Mouse (Mus musculus) liver, embryonic 11.5 days (tissue): ENCODE measurements at regions not wholly inside any gene's neighbourhood (a gene's known extent, or its start where the extent isn't known, plus 50 kb on each side); places are given as distances from the start of the nearest gene placed in this dataset.

ENCODE experiments used
- ATAC-seq: fragments of 200-750 bp; cut with Nextera tagmentation; replicated peaks from 2 replicates; pipeline ENCODE4 v1.8.0; 2017; ENCODE audit warnings: moderate number of reproducible peaks, mild to moderate bottlenecking, moderate TSS enrichment, moderate library complexity; ENCODE audit not compliant: low FRiP score
- DNase-seq: peaks from one replicate; pipeline ENCODE4 v3.0.0-alpha.2; 2017; ENCODE audit warnings: low spot score
- H3K27ac ChIP-seq: fragments of 300-500 bp; sonication (generic); 2 replicates; pipeline ENCODE4 v1.5.1; 2014; ENCODE audit warnings: mild to moderate bottlenecking, low read depth, low read length, control low read depth
- H3K27me3 ChIP-seq: fragments of 300-500 bp; sonication (generic); replicated peaks from 2 replicates; pipeline ENCODE4 v1.6.1; 2014; ENCODE audit warnings: low read length, mixed read lengths; ENCODE audit not compliant: control insufficient read depth, insufficient read depth
- H3K36me3 ChIP-seq: fragments of 300-500 bp; sonication (generic); 2 replicates; pipeline ENCODE4 v1.6.1; 2014; ENCODE audit warnings: mild to moderate bottlenecking, low read length, moderate library complexity, mixed read lengths; ENCODE audit not compliant: control insufficient read depth, insufficient read depth
- H3K4me1 ChIP-seq: fragments of 300-500 bp; sonication (generic); replicated peaks from 2 replicates; pipeline ENCODE4 v1.6.1; 2014; ENCODE audit warnings: low read length, mixed read lengths; ENCODE audit not compliant: control insufficient read depth, insufficient read depth
- H3K4me2 ChIP-seq: fragments of 300-500 bp; sonication (generic); 2 replicates; pipeline ENCODE4 v1.6.1; 2014; ENCODE audit warnings: mild to moderate bottlenecking, control low read depth, moderate library complexity
- H3K4me3 ChIP-seq: fragments of 300-500 bp; sonication (generic); 2 replicates; pipeline ENCODE4 v1.5.1; 2014; ENCODE audit warnings: low read depth, low read length, control low read depth
- H3K9ac ChIP-seq: fragments of 300-500 bp; sonication (generic); 2 replicates; pipeline ENCODE4 v1.6.1; 2014; ENCODE audit warnings: low read depth, low read length, control low read depth
- H3K9me3 ChIP-seq: fragments of 300-500 bp; sonication (generic); 2 replicates; pipeline ENCODE4 v1.6.1; 2016; ENCODE audit warnings: low read length, inconsistent platforms, mixed read lengths; ENCODE audit not compliant: control insufficient read depth
- WGBS: fragments of 180-500 bp; shearing (Covaris S2); extraction: QIAGEN DNeasy Blood & Tissue Kit; methylation state at CpG from one replicate; pipeline ENCODE4 v1.1.7; 2014; 5-methylcytosine and 5-hydroxymethylcytosine counted together

DNA sequence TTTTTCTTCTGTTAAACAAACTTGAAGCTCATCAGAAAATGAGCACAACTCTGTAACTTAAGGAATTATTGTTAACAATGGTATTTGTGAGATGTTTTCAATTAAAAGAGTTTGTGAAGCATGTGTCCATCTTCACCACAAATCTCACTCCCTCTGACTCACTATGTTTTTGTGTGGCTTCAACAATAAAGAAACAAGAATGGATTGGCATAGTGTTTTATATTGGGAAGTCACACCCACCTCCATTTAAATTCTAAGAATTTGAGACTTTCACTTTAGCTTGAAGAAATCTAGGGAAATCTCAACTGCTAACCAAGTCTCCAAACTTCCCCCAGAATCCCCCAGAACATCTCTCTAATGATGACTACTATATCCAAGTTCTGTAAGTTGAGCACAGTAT lies 243.6 kb upstream of the Tmem161b start:
- no peak overlapping the region for H3K4me2 ChIP-seq

DNA sequence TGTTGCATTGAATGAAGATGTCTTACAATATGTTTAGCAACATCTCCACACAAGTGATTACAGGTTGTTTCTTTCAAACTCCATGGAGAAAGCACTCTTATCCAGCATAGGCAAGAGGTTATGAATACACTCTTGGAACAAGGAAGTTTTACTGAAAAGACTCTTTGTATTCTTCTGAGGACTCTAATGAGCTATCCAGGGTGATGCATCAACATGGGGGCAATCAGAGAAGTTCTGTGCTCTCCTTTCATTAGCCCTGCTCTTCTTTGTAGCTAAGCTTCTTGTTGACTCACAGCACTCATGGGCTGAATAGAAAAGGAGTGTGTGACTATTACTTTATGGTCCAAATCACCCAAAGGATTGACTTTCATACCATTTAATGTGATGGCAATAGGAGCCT lies 242.6 kb upstream of the Tmem161b start:
- no peaks in the 10 kb centered on the region for H3K27me3 ChIP-seq
- no peaks in the 10 kb centered on the region for H3K36me3 ChIP-seq
- no peak overlapping the region for H3K4me2 ChIP-seq
- H3K9me3 ChIP-seq, result no peaks in the 10 kb centered on the region
- H3K27ac ChIP-seq, result no peak overlapping the region
- DNase-seq, result no peak
- no peak for ATAC-seq
- no peak overlapping the region for H3K9ac ChIP-seq
- no peaks in the 10 kb centered on the region for H3K4me1 ChIP-seq
- H3K4me3 ChIP-seq, result no peak overlapping the region

More for the DNA sequence above, 243.6 kb upstream of the Tmem161b start:
- DNase-seq (no peak), ATAC-seq (no peak)
- no peaks in the 10 kb centered on the region for H3K36me3 ChIP-seq
- no peaks in the 10 kb centered on the region for H3K27me3 ChIP-seq
- H3K4me3 ChIP-seq, result no peak overlapping the region
- H3K4me1 ChIP-seq, result no peaks in the 10 kb centered on the region
- H3K27ac ChIP-seq, result no peak overlapping the region
- no peak overlapping the region for H3K9ac ChIP-seq
- no peaks in the 10 kb centered on the region for H3K9me3 ChIP-seq

DNA sequence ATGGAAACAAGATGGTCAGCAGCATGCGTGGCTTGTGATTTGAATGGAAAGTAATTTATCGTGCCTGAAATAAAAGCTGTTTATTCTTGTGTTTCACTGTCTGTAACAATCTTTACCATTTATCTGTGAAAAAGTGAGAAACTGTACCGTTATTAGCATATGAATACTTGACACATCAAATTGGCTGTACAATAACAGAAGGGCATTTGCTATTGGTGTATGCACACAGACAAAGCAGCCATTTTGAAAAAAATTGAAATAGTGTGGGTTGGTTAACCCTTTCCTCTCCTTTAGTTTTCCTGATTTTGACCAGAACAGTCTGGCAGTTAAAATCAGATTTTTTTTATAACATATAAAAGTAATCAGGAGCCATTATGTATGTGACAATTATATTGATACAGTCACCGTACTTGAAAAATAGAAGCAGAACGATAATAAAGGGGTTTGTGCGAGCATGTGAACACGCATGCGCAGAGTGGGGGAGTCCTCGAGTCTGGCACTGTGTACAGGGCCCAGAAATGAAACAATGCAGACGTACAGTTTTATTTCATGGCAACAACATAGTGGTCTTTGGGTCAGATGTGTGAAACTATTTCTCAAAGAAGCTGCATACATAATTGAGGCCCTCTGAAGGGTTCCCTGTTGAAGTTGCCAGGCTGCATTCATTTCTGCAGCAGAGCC lies 237.3 kb upstream of the Tmem161b start:
- DNase-seq (no peak), ATAC-seq (no peak)
- Histone ChIP-seq H3K9me3 (no peaks in the 10 kb centered on the region), H3K27me3 (no peaks in the 10 kb centered on the region), H3K4me1 (no peaks in the 10 kb centered on the region), H3K27ac (no peak overlapping the region), H3K4me2 (no peak overlapping the region), H3K9ac (no peak overlapping the region), H3K36me3 (no peaks in the 10 kb centered on the region), H3K4me3 (no peak overlapping the region)
- 86% methylated on average over 10 of the region's 10 CpGs for WGBS

DNA sequence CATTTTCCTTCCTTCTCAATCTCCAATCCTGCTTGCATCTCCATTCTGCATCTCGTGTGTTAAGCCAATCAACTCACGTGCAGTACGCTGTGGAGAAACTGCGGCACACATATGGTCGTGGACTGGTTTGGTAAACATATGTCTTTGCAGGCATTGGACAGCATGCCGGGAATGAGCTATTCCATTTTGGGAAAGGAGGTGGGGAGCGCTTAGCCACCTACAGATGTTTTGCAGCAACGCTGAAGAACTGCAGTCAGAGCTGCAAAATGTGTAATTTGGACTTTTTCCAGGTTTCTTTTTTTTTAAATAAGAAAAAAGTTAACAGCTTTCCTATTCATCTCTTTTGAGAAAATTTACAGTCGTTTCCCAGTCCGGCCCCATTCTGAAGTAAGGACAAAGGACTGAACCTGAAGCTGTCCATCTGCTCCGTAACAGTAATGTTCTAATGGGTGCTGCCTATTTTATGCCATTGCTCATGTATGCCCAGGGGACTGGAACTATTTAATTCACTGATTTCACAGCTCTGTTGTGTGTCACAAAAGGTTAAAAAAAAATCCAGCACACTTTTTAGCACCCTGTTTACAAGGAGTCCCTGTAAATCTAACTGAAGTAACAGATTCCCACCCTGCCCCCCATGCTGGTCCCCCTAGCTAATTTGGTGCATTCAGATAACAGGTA lies 234.2 kb upstream of the Tmem161b start:
- Histone ChIP-seq H3K4me2 (no peak overlapping the region), H3K4me1 (no peaks in the 10 kb centered on the region), H3K4me3 (no peak overlapping the region), H3K9me3 (no peaks in the 10 kb centered on the region), H3K9ac (no peak overlapping the region), H3K27me3 (no peaks in the 10 kb centered on the region), H3K36me3 (no peaks in the 10 kb centered on the region), H3K27ac (no peak overlapping the region)
- ATAC-seq (no peak), DNase-seq (no peak)
- WGBS, result 74% methylated on average over 11 of the region's 11 CpGs

DNA sequence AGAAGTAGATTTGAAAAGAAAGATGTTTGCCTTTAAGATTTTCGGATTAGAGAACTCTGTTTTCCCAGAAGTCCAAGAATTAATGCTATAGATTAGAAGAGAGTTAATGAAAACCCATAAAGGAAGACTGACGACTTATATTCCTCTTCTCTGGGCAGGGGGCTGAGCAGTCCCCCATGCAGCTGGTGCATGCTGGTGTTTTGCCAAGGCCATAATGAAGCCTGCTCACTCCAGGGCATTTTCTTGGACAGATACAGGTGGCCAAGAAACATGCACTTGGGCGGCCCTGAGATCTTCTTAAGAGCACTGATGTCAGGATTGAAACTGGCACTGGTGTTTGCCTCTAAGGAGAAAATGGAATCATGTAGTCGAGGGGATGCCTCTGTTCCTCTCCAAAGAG lies 233.6 kb upstream of the Tmem161b start:
- Histone ChIP-seq H3K36me3 (no peaks in the 10 kb centered on the region), H3K27me3 (no peaks in the 10 kb centered on the region), H3K27ac (no peak overlapping the region), H3K4me2 (no peak overlapping the region), H3K9me3 (no peaks in the 10 kb centered on the region), H3K4me3 (no peak overlapping the region), H3K9ac (no peak overlapping the region), H3K4me1 (no peaks in the 10 kb centered on the region)
- 60% methylated on average over 4 of the region's 4 CpGs for WGBS
- ATAC-seq (no peak), DNase-seq (no peak)

DNA sequence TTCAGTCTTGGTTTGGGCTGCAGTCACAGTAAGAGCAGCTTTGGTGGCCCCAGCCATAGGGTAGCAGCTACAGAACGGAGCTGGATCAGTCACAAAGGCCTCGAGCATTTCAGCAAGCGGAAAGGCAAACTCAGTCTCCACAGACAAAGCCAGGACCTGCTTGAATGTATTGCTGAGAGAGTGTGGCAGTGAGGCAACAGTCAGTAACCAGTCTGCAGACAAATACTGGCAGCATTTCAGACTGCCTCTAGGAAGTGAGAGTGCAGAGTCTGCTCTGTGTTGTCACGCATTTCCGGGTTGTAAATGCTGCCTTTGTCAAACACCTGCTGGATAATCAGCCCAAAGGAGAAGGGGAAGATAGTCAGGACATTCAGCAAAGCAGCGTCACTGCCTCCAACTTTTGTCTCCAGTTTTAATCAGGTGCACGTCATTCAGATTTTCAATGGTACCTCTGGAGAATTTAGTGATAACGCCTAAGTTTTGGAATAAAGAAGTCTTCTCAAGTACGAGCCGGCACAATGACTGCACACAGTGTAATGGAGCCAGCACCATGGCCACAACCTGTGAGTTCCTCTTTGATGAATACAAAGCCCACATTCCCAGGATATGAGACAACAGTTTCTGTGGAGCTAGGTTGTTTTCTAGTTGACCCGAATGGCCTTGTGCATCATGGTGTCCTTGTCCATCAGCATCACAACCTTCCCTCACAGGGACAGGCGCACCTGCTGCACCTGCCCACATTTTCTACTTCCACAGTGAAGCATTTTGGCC lies 224.3 kb upstream of the Tmem161b start:
- ATAC-seq (no peak), DNase-seq (no peak)
- Histone ChIP-seq H3K4me1 (no peaks in the 10 kb centered on the region), H3K36me3 (no peaks in the 10 kb centered on the region), H3K9me3 (no peaks in the 10 kb centered on the region), H3K27ac (no peak overlapping the region), H3K4me3 (no peak overlapping the region), H3K27me3 (no peaks in the 10 kb centered on the region), H3K9ac (no peak overlapping the region), H3K4me2 (no peak overlapping the region)
- WGBS, result 67% methylated on average over 12 of the region's 12 CpGs

DNA sequence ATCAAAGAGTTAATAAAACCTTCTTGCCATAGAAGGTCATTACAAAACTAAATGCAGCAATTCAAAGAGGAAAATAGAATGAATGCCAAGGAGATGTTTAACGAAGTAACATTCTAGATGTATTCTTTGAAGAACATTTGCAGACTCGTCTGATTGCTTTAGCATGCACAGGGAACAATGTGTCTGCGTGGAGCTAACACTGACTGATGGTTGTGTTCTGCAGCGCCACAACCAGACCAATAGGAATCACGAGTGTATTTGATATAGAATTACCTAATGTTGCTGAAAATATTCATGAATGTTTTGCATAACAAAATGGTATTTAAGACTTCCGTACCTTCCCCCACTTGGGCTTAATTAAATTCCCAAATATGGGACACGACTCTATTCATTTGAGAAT lies 200.3 kb upstream of the Tmem161b start:
- H3K4me2 ChIP-seq, result no peak overlapping the region
- H3K9me3 ChIP-seq, result no peaks in the 10 kb centered on the region
- no peaks in the 10 kb centered on the region for H3K36me3 ChIP-seq
- 78% methylated on average over 7 of the region's 7 CpGs for WGBS
- no peak overlapping the region for H3K27ac ChIP-seq
- H3K4me1 ChIP-seq, result no peaks in the 10 kb centered on the region
- no peak overlapping the region for H3K4me3 ChIP-seq
- H3K27me3 ChIP-seq, result no peaks in the 10 kb centered on the region
- H3K9ac ChIP-seq, result no peak overlapping the region
- no peak for ATAC-seq
- no peak for DNase-seq

DNA sequence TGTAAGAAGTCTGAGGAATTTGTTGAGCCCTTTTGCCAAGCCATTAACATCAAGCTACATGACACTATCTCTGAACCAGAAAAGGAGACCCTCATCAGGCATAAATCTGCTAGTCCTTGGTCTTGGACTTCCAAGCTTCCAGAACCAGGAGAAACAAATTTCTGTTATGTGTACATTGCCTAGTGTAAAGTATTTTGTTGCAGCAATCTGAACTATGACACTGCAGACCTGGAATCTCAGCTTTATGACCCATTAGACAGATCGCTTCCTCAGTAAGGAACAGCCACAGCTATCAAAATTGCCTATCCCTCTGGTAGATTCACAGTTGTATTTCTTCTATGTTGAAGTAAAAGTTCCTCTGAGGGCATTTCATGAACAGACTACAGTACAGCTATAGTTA lies 199.1 kb upstream of the Tmem161b start:
- DNase-seq, result no peak
- H3K4me1 ChIP-seq, result no peaks in the 10 kb centered on the region
- no peak overlapping the region for H3K9ac ChIP-seq
- no peaks in the 10 kb centered on the region for H3K36me3 ChIP-seq
- H3K27ac ChIP-seq, result no peak overlapping the region
- no peaks in the 10 kb centered on the region for H3K9me3 ChIP-seq
- H3K4me3 ChIP-seq, result no peak overlapping the region
- ATAC-seq, result no peak
- WGBS, result 89% methylated on average over 1 of the region's 1 CpGs
- H3K4me2 ChIP-seq, result no peak overlapping the region
- H3K27me3 ChIP-seq, result no peaks in the 10 kb centered on the region

DNA sequence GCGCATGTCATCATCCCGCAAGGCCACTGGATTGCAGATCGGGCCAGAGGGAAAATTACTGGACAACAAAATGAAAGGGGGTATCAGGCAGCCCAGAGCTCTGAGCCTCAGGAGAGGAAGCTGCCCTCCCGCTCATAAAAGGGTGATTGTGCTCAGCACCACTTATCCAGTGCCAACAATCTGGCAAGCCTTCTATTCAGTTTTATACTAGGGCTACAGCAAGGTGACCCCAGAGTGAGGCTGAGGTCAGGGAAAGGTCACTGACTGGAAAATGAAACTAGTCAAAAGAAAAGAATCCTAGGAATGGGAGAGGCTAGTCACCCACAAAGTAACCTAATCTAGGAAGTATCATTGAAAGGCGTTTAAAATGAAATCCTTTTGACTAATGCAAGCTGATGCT lies 198.5 kb upstream of the Tmem161b start:
- H3K36me3 ChIP-seq, result no peaks in the 10 kb centered on the region
- H3K4me2 ChIP-seq, result no peak overlapping the region
- no peaks in the 10 kb centered on the region for H3K27me3 ChIP-seq
- H3K9ac ChIP-seq, result no peak overlapping the region
- no peak for DNase-seq
- no peaks in the 10 kb centered on the region for H3K9me3 ChIP-seq
- H3K27ac ChIP-seq, result no peak overlapping the region
- ATAC-seq, result no peak
- H3K4me1 ChIP-seq, result no peaks in the 10 kb centered on the region
- WGBS, result 80% methylated on average over 5 of the region's 5 CpGs
- no peak overlapping the region for H3K4me3 ChIP-seq
